Mouse (Mus musculus) natural killer cell, adult 2 months (primary cell): ENCODE measurements around the gene Sel1l3.

ENCODE experiments used
- DNase-seq, 2 experiments: peaks; one replicate each; pipeline ENCODE4 v3.0.0; 2022; ENCODE audit warnings: low spot score in 2 of 2

The Sel1l3 gene

GRCm38 (mm10) chr5:53212782-53213710, 681 bp downstream of the Sel1l3 start:
- DNase-seq = no peak

- no peak for DNase-seq
Measured at GRCm38 (mm10) chr5:53212087-53212781, 1.5 kb downstream of the Sel1l3 start.

GRCm38 (mm10) chr5:53211241-53211640, 2.5 kb downstream of the Sel1l3 start:
- no peak for DNase-seq

DNA sequence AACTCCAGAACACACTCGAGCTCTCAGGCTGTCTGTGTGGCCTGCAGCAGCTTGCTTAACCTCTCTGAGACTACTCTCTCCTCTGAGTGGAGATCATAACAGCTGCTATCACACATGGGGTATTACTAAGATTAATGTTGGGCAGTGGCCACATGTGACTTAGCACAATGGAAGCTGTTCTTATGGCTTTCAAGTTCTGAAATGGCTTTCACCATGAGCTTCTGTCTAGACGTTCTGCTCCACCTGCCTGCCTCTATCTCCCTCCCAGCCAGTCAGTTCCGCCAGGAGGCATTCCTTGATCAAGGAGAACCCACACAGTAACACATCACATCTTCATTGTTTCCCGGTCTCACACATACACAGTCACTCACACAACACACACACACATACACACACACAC, 3.2 kb downstream of the Sel1l3 start:
- DNase-seq = no peak

DNA sequence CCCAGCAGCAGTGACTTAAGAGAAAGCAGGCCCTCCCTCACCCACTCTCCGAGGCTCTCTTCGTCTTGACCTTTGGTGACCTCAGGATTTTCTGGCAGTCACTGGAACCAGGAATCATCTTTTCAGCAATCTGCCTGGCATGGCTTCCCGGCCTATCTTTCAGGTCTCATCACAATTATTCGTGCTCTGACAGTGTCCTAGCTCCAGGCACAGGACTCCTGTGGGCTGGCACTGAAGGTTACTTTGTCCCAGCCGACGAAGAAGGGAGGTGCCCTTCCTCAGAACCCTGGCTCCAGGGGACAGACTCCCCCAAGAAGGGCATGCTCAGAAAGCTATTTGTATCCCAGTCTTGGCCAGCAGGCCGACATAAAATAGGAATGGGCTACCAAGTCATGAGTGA, 4.0 kb downstream of the Sel1l3 start:
- DNase-seq = no peak

DNA sequence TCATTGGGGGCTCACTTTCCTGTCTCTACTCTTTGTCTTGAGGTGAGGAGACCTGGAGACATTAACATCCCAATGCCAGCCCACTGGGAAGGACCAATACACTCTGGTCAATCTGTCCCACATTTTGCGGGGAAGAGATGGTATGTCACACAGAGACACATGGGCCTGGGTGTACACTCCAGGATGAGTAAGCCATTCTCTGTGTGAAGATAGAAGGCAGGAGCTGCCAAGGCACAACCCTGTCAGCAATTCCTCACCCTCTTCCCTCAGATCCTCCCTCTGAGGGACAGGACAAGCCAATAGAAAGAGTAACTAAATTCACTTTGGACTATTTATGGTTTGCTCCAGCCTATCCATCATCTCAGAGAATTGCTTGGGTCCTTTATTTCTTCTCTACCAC, 5.0 kb downstream of the Sel1l3 start:
- DNase-seq = no peak

DNA sequence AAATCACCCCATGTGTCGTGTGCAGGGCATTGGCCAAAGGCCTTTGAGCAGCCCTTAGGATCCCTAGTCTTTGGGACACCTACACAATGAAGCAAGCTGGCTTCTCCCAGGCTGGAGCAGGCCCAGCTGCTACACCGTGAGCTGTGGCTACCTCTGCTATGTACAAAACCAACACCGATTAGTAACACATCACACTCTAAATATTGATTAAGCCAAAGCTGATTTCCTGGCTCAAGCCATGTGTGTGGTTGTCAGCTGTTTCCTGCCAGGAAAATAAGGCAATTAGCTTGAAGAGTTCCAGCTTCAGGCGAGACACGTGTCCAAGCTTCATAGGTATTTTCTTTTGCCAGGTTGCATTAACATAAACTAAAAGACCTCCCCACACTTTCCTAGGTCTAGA, 7.2 kb downstream of the Sel1l3 start:
- DNase-seq = no peak

- no peak for DNase-seq
Measured at GRCm38 (mm10) chr5:53202748-53203147, 11.0 kb downstream of the Sel1l3 start.

GRCm38 (mm10) chr5:53200825-53201224, 12.9 kb downstream of the Sel1l3 start:
- no peak for DNase-seq

DNA sequence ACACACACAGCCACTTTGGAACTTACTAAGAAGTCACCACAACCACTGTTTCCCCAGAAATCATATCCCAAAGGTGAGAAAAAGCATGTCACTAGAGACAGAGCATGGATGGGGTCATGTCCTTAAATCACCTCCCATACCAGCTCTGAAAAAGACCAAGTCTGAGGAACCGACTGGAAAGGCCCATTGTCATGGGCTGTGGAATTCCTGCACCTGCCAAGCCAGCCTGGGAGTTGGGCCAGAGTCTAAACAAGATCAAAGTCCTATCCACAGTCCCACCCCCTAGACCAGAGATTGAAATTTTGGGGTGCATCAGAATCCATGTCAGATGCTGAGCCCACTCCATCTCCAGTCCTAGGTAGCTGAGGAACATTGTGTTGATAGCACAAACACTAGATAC, 15.3 kb downstream of the Sel1l3 start:
- no peak for DNase-seq

GRCm38 (mm10) chr5:53196387-53197088, 17.2 kb downstream of the Sel1l3 start:
- DNase-seq = no peak

- no peak for DNase-seq
Measured at GRCm38 (mm10) chr5:53194841-53195240, 18.9 kb downstream of the Sel1l3 start.

GRCm38 (mm10) chr5:53194421-53194820, 19.3 kb downstream of the Sel1l3 start:
- DNase-seq = no peak

- DNase-seq = no peak
Measured at GRCm38 (mm10) chr5:53193092-53194030, 20.4 kb downstream of the Sel1l3 start.

DNA sequence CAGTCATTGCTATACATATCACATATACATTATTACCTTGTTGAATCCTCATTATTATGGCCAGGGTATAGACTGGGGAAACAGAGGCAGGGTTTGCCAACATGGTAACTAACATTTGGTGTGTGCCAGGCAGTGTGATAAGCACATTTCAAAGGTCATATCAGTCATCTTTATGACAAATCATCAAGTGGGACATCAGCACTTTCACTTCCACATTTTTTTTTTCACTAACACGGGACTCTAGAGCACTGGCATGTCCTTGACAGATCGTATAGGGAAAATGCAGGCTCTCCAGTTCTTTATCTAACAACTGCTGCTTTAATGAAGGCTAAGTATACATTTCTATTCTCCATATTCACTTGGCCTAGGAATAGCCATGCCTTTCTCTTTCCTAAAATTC, 25.1 kb downstream of the Sel1l3 start:
- no peak for DNase-seq

- no peak for DNase-seq
Measured at GRCm38 (mm10) chr5:53187245-53187644, 26.5 kb downstream of the Sel1l3 start.

DNA sequence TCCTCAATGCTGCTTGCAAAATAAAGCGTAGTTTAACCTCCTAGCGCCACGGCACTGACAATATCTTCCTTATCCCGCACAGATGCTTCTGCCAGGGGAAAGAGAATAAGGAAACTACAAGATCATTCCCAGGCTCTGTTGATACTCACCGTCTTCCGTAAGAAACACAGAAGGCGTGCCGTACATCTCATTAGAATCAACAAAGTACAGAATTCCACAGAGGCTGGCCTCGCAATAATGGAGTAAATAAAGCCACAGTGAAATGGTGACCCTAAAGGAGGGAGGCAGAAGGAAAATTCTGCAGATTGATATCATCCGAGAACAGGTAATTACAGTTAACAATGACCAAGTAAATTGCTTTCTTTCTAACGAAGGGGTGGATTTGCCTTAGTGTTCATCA, 27.9 kb downstream of the Sel1l3 start:
- no peak for DNase-seq

GRCm38 (mm10) chr5:53179965-53180364, 33.8 kb downstream of the Sel1l3 start:
- no peak for DNase-seq

GRCm38 (mm10) chr5:53176703-53177102, 37.0 kb downstream of the Sel1l3 start:
- DNase-seq = no peak

DNA sequence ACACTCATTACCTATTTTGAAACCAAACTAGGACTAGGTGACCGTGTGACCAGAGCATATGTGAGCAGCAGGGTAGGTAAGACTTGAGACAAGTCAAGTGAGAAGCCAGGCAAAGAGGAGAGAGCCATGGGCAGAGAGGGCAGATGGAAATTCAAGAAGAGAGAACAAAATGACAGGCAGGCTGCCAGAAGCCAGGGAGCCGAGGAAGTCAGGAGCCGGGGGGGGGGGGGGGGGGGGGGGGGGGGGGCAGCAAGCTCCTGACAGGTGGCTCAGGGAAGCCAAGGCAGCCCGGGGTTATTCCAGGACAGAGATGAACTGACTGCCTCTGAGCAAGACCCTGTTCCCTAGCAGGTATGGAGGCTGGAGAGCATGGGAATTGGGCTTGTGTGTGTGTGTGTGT, 37.7 kb downstream of the Sel1l3 start:
- no peak for DNase-seq

GRCm38 (mm10) chr5:53175195-53175594, 38.5 kb downstream of the Sel1l3 start:
- no peak for DNase-seq
